Mouse (Mus musculus) layer of hippocampus, postnatal 25 days (tissue): Measurements from ENCODE around the gene Mettl24. TPM values are rescaled to one million over a fixed set of nuclear protein-coding genes. Genes with fewer than 3 reads are reported as not detected.

Experiments
- total RNA-seq, 2 experiments: library from RNA; stranded (reverse); gene quantifications; 2 replicates each; pipeline ENCODE4 v1.2.3; 2021

Mettl24 gene
- total RNA-seq, 2 experiments from 2014 or later, result 1.7 to 2.3 TPM

Other genes with a start within 250 kb of the Mettl24 start
- gene Slc22a16, start 112.9 kb upstream of the Mettl24 start, total RNA-seq, result not detected
- gene Ddo, start 53.3 kb upstream of the Mettl24 start, total RNA-seq, result 10 to 100 TPM; 13.6 to 15.0 TPM
- gene Cdc40, start 200.0 kb downstream of the Mettl24 start, total RNA-seq, result 10 to 100 TPM; 48.4 to 66.4 TPM
- gene Wasf1, start 200.2 kb downstream of the Mettl24 start, total RNA-seq, result 100 to 1,000 TPM; 394 to 449 TPM